Mouse (Mus musculus) left cerebral cortex, adult 2 months (tissue): ENCODE data around the gene Lgals1. TPM values are rescaled to one million over a fixed set of nuclear protein-coding genes. Genes with fewer than 3 reads are reported as not detected.
A peak's percentile ranks its signal among the peaks of the same experiment; 100 is the strongest.

Experiments used
- DNase-seq, 2 experiments: peaks; one replicate each; pipeline ENCODE4 v3.0.0; 2021 to 2022; ENCODE audit warnings: low spot score in 2 of 2, mixed read lengths in 1 of 2; ENCODE audit errors: extremely low spot score in 1 of 2
- H3K27ac ChIP-seq: fragments of 200-600 bp; 2 replicates; pipeline ENCODE4 v1.8.1; 2022
- H3K4me3 ChIP-seq: fragments of 200-600 bp; 2 replicates; pipeline ENCODE4 v1.8.1; 2022
- CTCF ChIP-seq: fragments of 200-600 bp; IDR thresholded peaks from 2 replicates; pipeline ENCODE4 v1.8.1; 2022; ENCODE audit warnings: antibody characterized with exemption, mild to moderate bottlenecking, moderate library complexity
- intact Hi-C: fragments of 180-260 bp; cut with DNase I; formaldehyde crosslinking; loops from one replicate; pipeline ENCODE4 v1.15.1; 2025
- total RNA-seq, 2 experiments: library from RNA; stranded (reverse); gene quantifications; 2 replicates each; pipeline ENCODE4 v1.2.3; 2021

The Lgals1 gene
- total RNA-seq, 2 experiments from 2014 or later = 19.8 to 20.4 TPM

GRCm38 (mm10) chr15:78897488-78897887 lies 29.0 kb upstream of the Lgals1 start:
- intact Hi-C loops = no loop called here
- Histone ChIP-seq H3K4me3 (no peak overlapping the region), H3K27ac (no peak overlapping the region)
- no peak for TF ChIP-seq CTCF
- no peak for DNase-seq

DNA sequence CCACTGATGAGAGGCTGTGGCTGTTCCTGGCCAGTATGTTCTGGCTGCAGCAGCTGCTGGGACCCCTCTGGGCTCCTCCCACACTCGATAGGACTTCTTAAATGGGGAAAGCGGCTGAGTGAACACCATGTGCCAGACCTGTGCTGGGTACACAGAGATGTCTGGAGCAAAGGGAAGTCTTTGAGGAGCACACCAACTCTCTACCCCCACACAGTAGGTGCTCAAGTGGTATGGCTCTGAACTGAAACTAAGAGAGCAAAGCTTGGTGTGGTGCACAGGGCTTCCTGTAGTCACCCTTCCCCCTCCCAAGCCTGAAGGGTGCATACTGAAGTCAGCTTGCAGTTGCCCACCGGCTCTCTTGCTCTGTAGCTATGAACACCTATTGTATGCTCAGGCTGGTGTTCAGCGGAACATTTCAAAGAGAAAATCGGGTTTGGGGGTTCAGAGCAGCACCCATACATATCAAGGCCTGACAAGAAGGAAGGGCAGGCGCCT lies 28.0 kb upstream of the Lgals1 start:
- no peak for DNase-seq
- Histone ChIP-seq H3K27ac (no peak overlapping the region), H3K4me3 (no peak overlapping the region)
- intact Hi-C loops = no loop called here
- TF ChIP-seq CTCF = no peak

DNA sequence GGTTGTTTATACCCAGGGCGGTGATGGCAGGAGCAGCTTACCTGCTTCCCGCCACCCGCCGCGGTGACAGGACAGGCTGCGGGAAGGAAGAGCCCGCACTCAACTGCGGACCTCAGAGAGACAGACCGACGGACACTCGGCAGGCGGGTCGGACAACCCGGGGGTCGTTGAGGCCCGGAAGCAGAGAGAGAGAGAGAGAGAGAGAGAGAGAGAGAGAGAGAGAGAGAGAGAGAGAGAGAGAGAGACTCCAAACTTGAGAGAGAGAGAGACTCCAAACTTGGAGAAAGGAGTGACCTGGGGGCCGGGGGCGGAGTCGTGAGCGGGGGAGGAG lies 27.2 kb upstream of the Lgals1 start, which contains the start of gene Gm49510:
TSS of gene Gm49510 (plus strand) at position 259 of the 331 bp plus-strand sequence.
- Histone ChIP-seq H3K27ac (peak within 1 kb of the TSS; percentile 91), H3K4me3 (peak within 1 kb of the TSS; percentile 64)
- intact Hi-C loops = no loop called here
- no peak for TF ChIP-seq CTCF
- no peak for DNase-seq

- TF ChIP-seq CTCF = no peak
- intact Hi-C loops = no loop called here
- Histone ChIP-seq H3K27ac (peak within 1 kb of the TSS; percentile 91), H3K4me3 (peak within 1 kb of the TSS; percentile 64)
- DNase-seq = peak; percentile 62 to 64
These were observed 26.6 kb upstream of the Lgals1 start, which contains the start of gene Sh3bp1 for GRCm38 (mm10) chr15:78899740-78900584. Gene Sh3bp1 (plus strand): TSS chr15:78899768.

DNA sequence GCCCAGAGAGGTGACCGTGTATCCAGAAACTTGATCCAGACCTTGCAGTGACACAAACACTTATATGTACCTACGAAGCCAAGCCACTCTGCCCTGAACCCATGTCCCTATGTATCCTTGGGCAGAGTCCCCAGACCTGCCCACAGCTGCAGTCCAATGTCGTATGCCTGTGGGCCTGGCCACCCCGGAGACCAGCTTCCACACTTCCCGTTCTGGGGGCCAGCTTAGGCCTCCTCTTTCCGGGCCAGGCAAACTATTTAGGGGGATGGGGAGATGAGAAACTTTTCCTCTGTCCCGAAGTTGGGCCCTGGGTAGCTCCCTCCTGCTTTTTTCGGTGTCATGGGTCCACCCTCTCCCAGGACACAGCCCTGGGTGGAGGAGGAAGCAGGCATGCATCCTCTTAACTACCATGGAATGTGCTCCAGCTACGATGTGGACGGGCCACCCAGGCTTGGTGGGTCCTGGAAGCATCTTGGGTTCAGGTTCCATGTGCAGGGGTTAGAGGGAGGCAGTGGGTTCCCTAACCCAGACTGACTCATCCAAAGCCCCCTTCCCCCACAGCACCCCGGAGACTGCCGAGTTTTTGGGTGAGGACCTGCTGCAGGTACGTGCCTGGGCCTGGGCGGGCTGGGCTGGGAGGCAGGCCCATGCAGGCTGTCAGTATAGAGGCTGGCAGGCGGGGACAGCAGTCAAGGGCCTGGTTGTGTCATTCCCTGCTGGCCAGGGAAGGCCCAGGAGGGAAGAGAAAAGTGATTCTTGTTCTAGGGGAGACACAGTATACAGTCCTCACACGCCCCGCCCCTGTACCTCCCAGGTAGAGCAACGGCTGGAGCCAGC lies 25.7 kb upstream of the Lgals1 start:
- H3K27ac ChIP-seq = peak overlapping the region; percentile 91; the same call in 1 of the 2 replicates
- H3K4me3 ChIP-seq = peak overlapping the region; percentile 64
- no peak for DNase-seq
- intact Hi-C loops = no loop called here
- TF ChIP-seq CTCF = no peak

DNA sequence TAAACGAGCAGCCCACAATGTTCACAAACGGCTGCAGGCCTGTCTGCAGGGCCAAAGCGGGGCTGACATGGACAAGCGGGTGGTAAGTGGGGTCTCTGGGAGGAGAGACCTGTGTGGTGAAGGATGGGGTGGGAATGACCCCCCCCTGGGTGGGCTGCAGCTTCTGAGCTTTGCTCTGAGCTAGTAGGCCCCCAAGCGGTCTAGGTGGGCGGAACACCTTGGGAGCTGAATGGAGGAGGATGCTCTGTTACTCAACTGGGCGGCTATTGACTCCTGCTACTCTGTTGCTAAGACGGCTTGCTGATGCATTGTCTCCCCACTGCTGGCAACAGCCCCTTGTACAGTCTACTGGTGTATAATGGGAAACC lies 25.1 kb upstream of the Lgals1 start:
- intact Hi-C loops = no loop called here
- TF ChIP-seq CTCF = no peak; the same call in 1 of the 2 replicates
- no peak for DNase-seq
- no peak overlapping the region for H3K27ac ChIP-seq
- no peak overlapping the region for H3K4me3 ChIP-seq

GRCm38 (mm10) chr15:78903243-78903642 lies 23.3 kb upstream of the Lgals1 start:
- H3K27ac ChIP-seq = no peak overlapping the region
- peak overlapping the region; percentile 21; the same call in 1 of the 2 replicates for H3K4me3 ChIP-seq
- TF ChIP-seq CTCF = peak; percentile 95
- intact Hi-C loops = no loop called here
- peak; percentile 78 to 87 for DNase-seq

DNA sequence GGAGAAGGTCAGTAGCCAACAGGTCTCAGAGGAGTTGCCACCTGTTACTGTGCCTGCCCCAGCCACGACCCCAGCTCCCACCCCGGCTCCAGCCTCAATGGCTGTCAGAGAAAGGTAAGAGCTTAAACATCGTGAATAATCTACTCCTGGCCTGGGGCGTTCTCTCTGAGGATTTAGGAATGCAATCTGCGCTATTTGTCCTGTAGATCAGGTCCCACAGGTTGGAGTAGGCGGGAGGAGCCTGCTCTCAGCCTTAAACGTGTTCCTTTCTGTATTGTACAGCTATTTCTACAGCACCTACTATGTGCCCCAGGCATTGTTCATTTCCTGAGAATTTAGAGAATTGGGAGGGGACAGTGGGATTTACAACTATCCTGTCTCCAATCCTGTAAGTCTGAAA lies 18.1 kb upstream of the Lgals1 start:
- TF ChIP-seq CTCF = no peak
- intact Hi-C loops = no loop called here
- H3K4me3 ChIP-seq = no peak overlapping the region
- no peak for DNase-seq
- no peak overlapping the region for H3K27ac ChIP-seq

DNA sequence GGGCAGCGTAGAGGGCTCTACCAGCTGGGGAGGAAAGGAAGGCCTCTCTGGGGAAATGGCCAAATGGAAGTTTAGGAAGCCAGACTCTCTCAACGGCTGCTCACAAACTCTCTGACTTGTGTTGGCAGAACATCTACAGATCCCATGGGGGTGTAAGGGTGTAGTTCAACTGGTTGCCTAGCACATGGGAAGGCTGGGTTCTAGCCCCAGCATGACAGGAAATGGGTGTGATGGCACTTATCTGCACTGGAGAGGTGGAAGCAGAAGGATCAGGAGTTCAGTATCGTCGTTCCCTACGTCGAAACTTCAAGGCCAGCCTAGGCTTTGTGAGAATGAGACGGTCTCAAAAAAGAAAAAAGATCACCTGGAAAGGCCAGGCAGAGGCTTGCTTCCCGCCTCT lies 17.5 kb upstream of the Lgals1 start:
- intact Hi-C loops = no loop called here
- no peak for TF ChIP-seq CTCF
- Histone ChIP-seq H3K4me3 (no peak overlapping the region), H3K27ac (no peak overlapping the region)
- DNase-seq = no peak

- DNase-seq = no peak
- TF ChIP-seq CTCF = peak; percentile 44
- H3K27ac ChIP-seq = no peak overlapping the region
- H3K4me3 ChIP-seq = no peak overlapping the region
- intact Hi-C loops = no loop called here
These were observed 14.5 kb upstream of the Lgals1 start for GRCm38 (mm10) chr15:78912040-78912439.

- intact Hi-C loops = loop anchor here (2.0 kb wide), 1 partner anchor 15 kb away; no protein-coding TSS in a partner anchor
- TF ChIP-seq CTCF = no peak
- H3K27ac ChIP-seq = peak within 1 kb of the TSS; percentile 89
- H3K4me3 ChIP-seq = peak within 1 kb of the TSS; percentile 70
- peak; percentile 95 to 97 for DNase-seq
These were observed 12.9 kb upstream of the Lgals1 start, which contains the start of gene Pdxp for GRCm38 (mm10) chr15:78913632-78914090. Gene Pdxp (plus strand): TSS chr15:78913919.
